Mouse (Mus musculus): ENCODE results near the gene Eepd1.

Gene Eepd1

DNA sequence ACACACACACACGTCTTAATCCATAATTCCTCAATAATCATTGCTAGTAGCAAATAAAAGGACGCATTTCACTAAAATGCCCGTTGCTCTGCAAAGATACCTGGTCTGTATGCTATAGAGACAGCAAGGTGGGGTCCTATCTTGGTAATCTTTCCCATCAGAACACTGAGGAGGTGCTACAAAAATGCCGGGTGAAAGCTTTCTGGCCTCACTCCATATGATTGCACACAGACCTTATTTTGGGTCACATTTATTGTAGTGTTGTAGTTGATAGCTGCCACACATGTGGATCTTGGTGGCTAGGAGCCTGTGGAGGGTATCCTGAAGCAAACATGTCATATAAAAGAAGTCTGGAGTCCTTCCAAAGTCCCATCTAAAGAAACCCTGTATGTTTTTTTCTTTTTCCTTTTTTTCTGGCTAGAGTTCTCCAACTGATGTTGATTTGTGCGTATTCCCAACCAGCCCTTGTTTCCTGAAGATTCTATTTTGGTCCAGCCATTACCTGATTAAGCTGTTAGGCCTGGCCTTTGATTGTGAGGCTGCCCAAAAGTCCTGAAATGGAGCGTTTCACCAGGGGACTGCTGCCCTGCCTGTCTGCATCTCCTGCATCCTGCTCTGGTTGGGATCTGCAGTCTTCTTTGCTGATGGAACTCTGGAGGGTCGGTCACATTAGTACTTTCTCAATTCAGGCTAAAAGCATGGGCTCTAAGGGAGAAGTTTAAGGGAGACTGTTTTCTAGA, 8.0 kb downstream of the Eepd1 start:
- no peak for DNase-seq (ENCODE audit: low spot score in 2 of 2)

DNA sequence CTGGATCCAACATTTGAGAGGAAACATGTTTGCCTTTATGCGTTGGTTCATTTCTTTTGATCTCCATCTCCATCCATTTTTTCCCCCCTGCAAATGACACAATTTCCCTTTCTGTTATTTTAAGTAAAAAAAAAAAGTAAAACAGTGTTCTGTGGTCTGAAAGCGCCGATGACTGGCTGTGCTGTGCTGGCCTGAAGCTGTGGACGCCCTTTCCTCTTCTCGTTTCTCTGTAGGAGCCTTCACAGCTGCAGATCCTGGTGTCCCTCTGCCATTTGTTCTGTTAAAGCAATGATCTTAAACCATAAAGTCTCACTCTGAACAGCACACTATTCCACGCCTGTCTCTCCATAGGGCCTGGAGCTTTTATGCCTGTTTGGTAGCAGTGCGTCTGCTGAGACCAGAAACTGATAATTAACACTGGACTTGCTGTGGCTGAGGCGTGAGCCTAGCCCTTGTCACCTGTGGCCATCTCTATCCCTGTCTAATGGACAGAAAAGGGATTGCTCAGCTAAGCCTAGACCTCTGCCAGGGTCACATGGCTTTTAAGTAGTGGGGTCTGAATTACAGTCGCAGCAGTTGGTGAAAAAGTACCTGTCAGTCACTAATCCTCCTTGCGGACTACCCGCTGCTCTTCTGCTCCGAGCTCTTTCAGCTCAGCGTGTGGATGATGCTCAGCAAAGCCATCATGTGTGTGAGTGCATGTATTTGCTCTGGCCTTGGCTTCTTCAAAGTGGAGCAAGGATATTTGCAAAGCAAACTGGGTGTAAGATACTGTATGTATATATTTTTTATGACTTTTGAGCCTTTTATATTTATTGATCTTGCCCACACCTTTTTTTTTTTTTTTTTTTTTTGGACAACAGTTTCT, 9.2 kb downstream of the Eepd1 start:
- no peak for DNase-seq (ENCODE audit: low spot score in 2 of 2)

DNA sequence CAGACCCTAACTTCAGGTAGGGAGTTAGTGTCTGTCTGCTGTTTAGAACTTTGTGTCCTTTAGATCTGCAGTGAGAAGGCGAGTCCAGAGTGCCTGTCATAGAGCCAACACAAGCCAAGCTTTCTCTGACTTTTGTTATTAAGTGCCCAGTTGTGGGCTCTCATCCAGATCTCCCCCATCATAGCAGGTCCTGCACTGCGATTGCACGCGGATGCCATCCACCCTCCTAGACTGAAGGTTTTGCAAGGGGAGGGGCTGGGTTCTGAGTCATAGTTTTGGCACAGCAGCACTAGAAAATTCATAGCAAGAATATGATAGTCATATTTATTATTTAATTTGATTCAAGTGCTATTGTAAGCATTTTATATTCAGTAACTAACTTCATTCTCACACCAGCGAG, 12.6 kb downstream of the Eepd1 start:
- DNase-seq (ENCODE audit: low spot score in 2 of 2), result no peak

DNA sequence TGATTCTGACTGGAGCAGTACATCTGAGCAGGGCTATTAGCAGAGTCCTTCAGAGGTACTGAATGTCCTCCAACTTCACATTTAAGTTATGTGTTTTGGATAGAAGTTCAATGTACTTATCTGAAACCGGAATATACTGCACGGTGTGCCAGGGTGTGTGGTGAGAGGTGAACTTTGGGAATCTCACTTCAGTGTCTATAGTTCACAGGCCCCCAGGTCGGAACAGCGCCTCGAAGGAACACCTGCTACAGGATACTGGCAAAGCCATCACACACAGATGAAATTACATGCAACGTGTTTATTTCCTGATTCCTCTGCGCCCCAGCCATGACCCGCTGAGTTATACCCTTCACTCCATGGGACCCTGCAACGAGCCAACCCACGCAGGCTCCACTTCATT, 14.3 kb downstream of the Eepd1 start:
- no peak for DNase-seq (ENCODE audit: low spot score in 2 of 2)

DNA sequence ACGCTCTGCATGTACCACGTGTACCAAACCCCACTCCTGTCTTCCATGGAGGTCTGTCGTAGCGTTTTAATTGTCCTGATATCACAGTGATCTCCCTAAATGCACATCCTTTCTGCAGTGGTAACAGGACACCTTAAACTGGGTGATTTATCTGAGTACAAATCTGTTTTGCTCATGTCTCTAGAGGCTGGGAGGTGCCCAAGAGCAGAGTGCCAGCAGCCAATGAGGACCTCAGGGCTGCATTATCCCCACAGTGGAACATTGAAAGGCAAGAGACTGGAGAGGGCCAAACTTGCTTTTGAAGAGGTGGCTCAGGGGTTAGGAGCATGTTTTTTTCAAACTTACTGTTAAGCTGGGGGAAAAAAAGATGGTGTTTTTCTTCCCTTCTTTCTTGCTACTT, 14.8 kb downstream of the Eepd1 start:
- DNase-seq (ENCODE audit: low spot score in 2 of 2), result no peak

DNA sequence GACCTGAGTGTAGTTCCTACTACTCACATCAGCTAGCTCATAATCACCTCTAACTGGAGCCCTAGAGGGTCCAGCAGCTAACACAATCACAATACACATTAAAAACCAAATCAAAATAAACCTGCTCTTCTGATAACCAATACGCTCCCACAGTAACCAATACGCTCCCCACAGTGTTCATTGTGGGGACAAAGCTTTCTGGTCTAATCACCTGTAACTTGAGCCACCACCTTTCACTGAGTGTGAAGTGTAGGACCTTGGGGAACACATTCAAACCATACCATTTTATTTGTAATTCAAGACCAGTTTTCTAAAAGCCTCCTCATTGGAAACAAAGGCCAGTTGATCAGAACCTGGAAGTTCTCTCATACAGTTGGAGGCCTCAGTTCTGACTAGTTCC, 15.4 kb downstream of the Eepd1 start:
- no peak for DNase-seq (ENCODE audit: low spot score in 2 of 2)

DNA sequence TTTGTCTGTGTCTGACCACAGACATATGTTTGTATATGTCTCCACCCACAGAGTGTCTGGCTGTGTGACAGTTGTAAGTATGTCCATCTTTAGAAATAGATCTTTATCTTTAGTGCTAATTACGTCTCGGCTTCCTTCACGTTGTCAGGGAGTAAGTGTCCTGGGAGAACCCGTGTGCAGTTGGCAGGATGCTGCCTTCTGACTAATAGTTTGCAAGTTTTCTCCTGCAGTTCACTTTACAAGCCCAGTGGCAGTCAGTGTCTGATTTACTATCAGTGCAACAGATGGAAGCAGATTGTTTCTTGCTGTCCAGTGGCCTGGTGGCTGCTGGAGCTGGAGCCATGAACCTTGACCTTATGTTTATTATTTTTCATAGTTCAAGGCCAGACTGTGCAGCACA, 17.4 kb downstream of the Eepd1 start:
- no peak for DNase-seq (ENCODE audit: low spot score in 2 of 2)

DNA sequence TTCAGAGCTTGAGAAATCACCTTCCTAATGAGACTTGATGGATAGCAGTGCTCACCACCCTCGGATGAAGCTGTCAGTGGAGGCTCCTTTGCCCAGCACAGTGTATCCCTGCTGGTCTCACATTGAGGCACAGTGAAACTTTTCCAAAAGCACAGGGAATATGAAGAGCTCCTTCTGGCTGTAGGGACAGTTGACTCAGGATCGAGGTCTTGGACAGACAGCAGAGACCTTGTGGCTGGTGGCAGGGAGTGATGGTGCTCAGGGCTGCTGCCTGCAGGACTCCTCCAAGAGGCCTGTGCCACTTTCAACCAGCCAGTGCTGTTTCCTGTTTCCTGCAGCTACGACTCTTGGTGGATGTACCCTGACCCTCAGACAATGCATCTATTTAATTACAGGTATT, 18.0 kb downstream of the Eepd1 start:
- DNase-seq (ENCODE audit: low spot score in 2 of 2), result no peak

DNA sequence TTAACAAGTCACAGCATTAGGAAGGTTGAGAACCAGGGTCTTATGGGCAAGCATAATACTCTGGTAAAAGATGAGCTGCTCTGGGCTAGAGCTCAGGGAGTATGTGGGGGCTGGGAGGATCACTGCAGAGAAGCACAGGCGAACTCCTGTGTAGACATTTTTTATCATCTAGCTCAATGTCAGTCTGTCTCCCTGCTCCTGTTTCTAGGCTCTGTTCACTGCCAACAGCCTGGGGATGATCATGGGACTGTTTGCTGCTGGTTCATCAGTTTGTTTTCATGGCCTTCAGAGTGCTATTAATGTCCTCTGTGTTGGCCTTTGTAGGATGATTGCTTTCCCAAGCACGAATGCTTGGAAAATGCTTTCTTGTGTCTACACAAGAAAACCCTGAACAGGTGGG, 18.7 kb downstream of the Eepd1 start:
- no peak for DNase-seq (ENCODE audit: low spot score in 2 of 2)

DNA sequence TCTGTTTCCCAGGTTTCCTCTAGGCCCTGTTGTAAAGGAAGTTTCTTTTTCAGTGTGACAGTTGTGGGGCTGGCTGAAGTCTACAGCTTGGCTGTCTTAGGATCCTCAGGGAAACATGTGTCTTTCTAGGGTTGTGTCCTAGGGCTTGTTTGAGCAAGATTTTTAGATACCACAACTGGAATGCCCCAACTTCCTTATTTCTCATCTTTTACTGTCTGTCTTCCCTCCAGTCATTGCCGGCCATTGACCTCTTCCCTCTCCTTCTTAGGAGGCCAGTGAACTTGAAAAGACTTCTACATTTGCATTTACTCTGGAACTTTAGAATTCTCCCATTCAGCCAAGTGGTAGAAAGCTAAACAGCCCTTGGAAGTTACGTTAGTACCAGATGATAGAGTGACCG, 27.5 kb downstream of the Eepd1 start:
- no peak for DNase-seq (ENCODE audit: low spot score in 2 of 2)

DNA sequence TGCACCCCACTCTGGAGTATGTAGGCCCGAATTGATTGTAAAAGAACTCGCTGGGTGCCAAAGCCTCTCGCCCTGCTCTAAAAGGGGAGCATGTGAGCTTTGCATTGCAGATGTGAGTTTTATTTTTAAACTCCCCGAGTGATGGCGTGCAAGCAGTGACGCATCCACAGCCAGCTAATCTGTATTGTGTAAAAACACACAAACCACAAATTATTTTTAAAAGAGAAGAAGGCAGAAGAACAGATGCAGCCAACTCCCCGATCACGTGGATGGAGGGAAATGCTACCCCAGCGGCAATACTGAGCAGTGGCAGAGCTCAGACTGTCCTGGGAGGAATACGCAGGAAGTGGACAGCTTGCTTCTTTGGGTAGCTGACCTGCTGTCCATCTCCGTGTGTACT, 29.2 kb downstream of the Eepd1 start:
- peak; percentile 43 to 62 for DNase-seq (ENCODE audit: low spot score in 2 of 2)

DNA sequence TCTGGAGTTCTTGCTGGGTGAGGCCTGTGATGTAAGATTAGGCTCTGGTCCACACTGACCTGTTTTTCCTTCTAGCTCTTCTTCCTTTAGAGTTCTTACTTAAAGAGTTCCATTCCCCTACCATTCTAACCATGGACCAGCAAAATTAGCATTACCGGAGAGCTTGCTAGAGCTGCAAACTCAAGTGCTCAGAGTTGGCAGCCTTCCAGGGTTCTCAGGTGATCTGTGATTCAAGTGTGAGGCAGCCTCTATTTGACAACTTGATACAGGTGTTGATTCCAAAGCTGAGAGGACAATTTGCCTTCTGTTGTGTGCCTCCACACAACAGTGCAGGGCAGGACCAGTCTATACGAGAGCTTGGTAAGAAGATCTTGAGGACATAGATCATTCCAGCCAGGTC, 31.7 kb downstream of the Eepd1 start:
- DNase-seq (ENCODE audit: low spot score in 2 of 2), result no peak

DNA sequence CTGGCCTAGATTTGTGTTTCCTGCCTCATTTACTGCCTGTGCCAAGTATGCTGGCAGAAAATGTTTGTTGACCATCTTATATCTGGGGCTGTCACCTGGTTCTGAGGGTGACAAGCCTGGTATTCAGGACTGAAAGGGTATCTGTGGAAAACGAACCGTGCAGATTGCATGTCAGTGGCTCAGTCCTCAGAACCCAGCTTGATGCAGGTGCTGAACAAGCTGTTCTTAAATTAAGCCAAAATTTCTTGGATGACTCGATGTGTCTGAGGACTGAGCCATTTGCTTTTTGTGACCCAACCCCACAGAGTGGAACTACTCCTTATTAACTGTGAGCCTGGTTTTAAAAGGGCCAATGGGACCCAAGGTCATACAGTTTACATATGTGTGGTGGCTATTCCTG, 32.2 kb downstream of the Eepd1 start:
- DNase-seq (ENCODE audit: low spot score in 2 of 2), result no peak

DNA sequence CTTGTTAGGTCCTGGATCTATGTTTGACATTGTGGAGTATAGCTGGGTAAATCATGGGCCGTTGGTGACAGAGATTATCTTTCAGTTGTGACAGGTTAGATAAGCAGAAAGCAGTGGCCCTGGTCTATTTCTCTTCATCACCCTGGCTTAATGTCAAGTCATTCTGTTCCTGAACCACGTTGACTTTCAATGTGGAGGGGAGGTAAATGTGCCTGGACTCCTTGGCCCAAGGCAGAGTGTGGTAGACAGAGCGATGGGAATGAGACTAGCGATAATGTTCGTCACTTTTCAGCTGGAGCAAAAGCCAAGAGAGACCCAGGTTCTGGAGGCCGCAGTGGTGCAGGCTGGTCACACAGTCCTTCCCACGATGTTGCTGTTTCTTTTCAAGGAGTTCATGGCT, 35.3 kb downstream of the Eepd1 start:
- no peak for DNase-seq (ENCODE audit: low spot score in 2 of 2)

DNA sequence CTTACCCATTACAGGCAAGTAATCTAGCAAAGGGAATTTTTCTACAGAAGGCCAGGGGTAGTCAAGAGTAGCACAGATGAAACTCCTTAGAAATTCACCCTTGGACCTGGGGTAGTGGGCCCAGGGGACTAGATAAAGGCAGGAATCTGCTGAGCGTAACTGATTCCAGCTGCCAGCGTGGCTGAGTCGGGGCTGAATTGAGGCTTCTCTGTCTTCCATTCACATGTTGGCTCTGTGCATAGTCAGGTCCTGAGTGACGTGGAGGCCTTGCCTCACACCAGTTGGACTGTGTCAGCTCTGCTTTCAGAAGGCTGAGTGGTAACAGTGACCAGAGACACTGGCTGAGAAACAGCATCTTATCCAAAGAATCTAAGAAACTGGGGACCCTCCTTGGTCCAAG, 36.6 kb downstream of the Eepd1 start:
- no peak for DNase-seq (ENCODE audit: low spot score in 2 of 2)

DNA sequence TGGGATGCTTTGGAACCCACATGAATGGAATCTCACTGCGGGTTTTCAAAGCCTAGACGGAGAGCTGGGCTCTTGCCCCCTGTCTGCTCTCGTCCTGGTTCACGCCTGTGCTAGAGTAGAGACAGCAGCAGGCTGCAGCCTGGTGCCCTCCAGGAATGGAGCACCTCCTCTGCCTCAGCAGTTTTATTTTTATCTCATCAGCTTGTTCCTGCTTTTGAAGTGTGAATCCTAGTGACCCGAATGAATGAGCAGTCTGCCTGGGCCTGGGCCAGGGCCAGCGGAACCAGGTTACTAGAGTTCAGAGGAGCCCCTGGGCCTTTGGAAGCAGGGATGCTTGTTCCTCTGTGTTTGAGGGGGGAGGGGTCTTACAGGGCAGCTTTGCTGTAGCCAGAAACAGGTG, 37.8 kb downstream of the Eepd1 start:
- peak in 1 of 2 experiments; percentile 25 for DNase-seq (ENCODE audit: low spot score in 2 of 2)

DNA sequence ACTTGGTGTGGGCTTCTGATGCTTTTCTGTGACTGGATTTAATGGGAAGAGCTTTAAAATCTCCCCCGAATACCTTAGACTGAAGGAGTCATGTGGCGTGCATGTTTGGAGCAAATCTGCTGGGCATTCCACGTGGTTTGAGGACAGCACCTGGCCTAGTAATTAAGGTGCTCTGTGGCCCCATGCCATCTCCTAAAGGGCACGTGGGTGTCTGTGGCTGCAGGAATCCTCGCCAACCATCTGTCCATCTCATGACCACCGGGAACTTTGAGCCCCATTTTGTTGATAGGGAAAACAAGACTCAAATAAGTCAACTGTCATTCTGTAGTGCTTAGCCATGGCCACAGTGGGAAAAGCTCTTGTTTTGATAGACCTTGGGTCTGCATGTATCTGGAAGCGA, 39.5 kb downstream of the Eepd1 start:
- no peak for DNase-seq (ENCODE audit: low spot score in 2 of 2)

DNA sequence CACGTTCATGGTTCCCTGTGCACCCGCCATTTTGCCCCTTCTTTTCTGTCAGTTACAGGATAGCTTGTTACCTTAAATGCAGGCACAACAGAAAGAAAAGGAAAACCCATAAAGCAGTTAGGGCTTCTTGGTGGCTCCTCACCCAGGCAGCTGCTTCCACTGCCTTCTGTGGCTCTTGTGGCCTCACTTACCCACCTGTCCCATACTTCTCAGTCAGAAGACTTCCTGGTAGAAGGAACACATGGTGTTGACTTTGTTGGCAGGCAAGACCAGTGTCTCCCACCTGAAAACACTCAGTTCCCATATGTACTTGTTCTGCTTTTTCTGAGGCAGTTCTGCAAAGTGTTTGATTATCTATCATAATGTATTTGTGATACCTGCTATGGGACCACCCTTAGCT, 40.5 kb downstream of the Eepd1 start:
- no peak for DNase-seq (ENCODE audit: low spot score in 2 of 2)

DNA sequence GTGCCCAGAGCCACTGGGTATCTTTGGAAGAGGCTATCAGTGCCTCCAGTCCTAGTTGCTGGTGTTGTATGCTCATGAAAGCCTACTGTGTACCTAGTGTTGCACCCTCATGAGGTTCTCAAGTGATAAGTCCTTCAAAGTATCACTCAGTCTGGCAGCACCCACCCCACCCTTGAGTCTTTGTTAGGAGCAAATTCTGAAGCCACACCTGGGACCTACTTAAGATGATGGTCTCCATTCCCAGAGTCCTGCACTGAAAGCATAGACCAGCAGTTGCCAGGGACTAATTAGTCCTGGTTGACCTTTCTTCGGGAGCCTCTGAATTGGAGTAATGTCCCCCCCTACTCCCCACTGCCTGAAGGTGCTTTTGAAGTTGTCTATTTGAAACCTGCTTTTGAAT, 45.2 kb downstream of the Eepd1 start:
- DNase-seq (ENCODE audit: low spot score in 2 of 2), result no peak

DNA sequence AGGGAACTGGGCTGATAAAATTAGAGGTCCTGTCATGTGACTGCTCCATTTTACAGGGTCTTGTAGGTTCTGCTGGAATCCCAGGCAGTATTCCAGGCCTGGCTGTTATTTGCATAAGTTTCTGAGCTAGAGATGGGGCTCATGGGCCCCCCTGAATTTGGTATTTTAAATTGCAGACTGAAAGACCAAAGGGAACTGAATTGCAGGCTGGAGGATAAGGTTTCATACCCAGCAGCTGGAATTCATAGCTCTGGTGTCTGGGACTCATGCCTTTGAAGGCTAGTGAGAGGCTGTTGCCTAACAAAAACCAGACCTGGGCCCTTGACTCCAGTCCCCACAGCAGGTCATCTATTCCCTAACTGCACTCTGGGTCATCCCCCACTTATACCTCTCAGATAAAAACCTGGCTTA, 45.6 kb downstream of the Eepd1 start:
- no peak for DNase-seq (ENCODE audit: low spot score in 2 of 2)

DNA sequence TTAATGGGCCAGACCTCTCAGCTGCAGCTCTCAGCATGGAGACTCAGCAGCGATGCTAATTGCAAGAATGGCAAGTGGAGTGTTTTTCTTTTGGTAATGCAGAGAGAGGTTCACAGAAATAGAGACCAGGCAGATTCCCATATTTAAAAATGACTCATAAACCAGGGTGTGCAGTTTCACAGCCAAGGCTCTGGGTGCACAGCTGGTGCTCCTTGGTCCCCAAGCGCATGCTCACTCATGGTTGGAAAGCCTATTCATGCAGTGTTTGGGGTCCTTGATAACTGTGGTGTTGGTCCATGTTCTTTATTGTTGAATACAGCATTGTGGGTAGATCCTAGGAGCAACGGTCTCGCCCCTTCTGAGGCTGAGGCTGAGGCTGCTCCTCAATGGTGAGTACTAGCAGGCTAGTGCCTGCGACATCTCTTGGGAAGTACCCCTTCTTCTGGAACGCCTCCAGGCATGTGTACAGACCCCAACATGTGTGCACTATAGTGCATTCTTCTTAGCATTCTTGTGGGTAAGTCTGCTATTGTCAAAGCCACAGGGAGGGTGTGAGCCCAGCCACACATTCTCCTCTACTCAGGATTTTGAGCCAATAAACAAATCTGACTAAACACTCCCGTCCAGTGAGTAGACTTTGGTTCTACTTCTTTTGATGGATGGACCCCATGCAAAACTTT, 46.2 kb downstream of the Eepd1 start:
- no peak for DNase-seq (ENCODE audit: low spot score in 2 of 2)

DNA sequence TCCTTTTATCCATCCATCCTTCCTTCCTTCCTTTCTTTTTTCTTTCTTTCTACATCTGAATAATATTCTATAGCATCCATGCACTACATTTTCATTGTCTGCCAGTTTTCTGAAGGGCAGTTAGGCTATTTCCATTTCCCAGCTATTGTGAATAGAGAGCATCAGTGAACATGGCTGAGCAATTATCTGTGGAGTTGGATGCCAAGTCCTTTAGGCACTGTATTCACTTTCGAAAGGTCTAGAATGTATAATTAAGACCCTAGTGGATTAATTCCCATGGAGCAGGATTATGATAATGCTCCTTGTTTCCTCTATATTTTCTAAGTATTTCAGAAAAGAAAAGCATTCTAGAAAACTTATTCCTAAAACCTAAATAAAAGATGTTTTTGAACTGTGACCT, 50.3 kb downstream of the Eepd1 start:
- no peak for DNase-seq (ENCODE audit: low spot score in 2 of 2)

DNA sequence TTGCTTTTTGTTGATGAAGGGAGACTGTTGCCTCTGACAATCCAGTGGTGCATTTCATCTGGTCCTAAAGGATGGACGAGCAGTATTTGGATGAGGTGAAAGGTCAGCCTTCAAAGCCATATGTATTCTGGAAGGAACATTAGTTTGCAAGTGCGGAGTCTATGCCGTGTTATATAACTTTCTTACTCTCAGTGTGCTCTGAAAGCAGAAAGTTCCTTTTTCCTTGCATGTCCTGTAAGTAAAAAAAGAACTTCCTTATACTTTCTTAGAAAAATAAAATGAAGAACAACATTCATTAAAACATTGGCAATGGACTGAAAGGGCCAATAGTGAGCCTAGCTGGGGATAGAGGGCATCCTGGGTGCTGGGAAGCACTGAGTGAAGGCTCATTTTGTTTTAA, 50.8 kb downstream of the Eepd1 start:
- DNase-seq (ENCODE audit: low spot score in 2 of 2), result no peak

Measured in frontal cortex, postnatal 36 days (tissue).